In the genomic region with DNA sequence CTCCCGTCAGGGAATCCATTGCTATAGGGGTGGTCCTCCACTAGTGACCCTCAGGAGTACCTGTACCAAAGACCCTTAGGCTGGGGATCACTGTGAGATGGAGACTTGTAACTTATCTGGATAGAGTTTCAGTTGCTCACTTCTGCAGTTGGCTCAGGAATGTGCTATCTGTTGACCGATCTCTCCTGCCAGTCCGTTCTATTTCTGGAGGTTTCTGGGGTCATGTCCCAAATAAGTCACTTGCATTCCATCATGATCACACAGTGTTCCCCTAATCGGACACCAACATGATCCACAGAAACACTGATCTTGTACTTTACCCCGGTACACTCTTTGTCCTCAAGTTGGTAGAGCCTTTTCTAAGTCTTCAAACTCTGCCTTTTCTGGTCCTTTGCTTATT, we compare ENCODE assay signal across 16 mouse cellular contexts.
"Had no signal": no experiment of that assay in that cellular context is flagged by ENCODE, and none has a peak within 500 bp of the region (broad histone marks: within the 10 kb centered on the region; RNA-seq: fewer than 3 reads in every experiment).

No protein-coding gene starts in this region.

- H3K4me1 ChIP-seq: midbrain, embryonic 10.5 days; midbrain, embryonic 12.5 days; neural tube, embryonic 13.5 days; neural tube, embryonic 15.5 days had no signal

- H3K4me2 ChIP-seq: lung, embryonic 14.5 days; midbrain, embryonic 12.5 days; neural tube, embryonic 13.5 days; neural tube, embryonic 15.5 days had no signal

- DNase-seq: lung, adult 18-20 months; lung, embryonic 14.5 days; lung, postnatal 10 days; lung, postnatal 4 days; midbrain, embryonic 14.5 days; retina, postnatal 1 day; right cerebral cortex, adult 18-20 months; right cerebral cortex, postnatal 25 days; spleen, adult 18-20 months; thymus, adult 18-20 months; thymus, postnatal 14 days; thymus, postnatal 36 days had no signal

- H3K9me3 ChIP-seq: midbrain, embryonic 10.5 days; midbrain, embryonic 12.5 days; neural tube, embryonic 13.5 days; neural tube, embryonic 15.5 days had no signal

- H3K27me3 ChIP-seq: midbrain, embryonic 12.5 days; neural tube, embryonic 13.5 days; neural tube, embryonic 15.5 days had no signal

- H3K27ac ChIP-seq: midbrain, embryonic 10.5 days; midbrain, embryonic 12.5 days; neural tube, embryonic 13.5 days; neural tube, embryonic 15.5 days had no signal

- H3K4me3 ChIP-seq: midbrain, embryonic 10.5 days; midbrain, embryonic 12.5 days; neural tube, embryonic 13.5 days; neural tube, embryonic 15.5 days had no signal

- H3K36me3 ChIP-seq: midbrain, embryonic 10.5 days; midbrain, embryonic 12.5 days; neural tube, embryonic 13.5 days; neural tube, embryonic 15.5 days had no signal

- H3K9ac ChIP-seq: lung, embryonic 14.5 days; midbrain, embryonic 12.5 days; neural tube, embryonic 13.5 days; neural tube, embryonic 15.5 days had no signal
